Mouse (Mus musculus): ENCODE data around the gene Prss46. TPM values are rescaled to one million over a fixed set of nuclear protein-coding genes. Genes with fewer than 3 reads are reported as not detected.

The Prss46 gene
- total RNA-seq, 2 experiments from 2014 or later, result not detected

GRCm38 (mm10) chr9:110834411-110834810, 9.9 kb upstream of the Prss46 start, which contains the start of gene Prss45:
Prss45 (plus strand) TSS chr9:110834588.
- no peak for DNase-seq (ENCODE audit: extremely low spot score in 1 of 2, low spot score in 2 of 2)
- Histone ChIP-seq H3K27ac (no peak within 1 kb of the TSS), H3K4me3 (no peak within 1 kb of the TSS)
- no peak for TF ChIP-seq CTCF (IDR thresholded peaks at IDR 0.05)
- intact Hi-C loops (cut with DNase I), result no loop called here

GRCm38 (mm10) chr9:110834961-110835360, 9.3 kb upstream of the Prss46 start:
- DNase-seq (ENCODE audit: extremely low spot score in 1 of 2, low spot score in 2 of 2), result no peak
- no peak for TF ChIP-seq CTCF (IDR thresholded peaks at IDR 0.05)
- no peak overlapping the region for H3K27ac ChIP-seq
- H3K4me3 ChIP-seq, result no peak overlapping the region
- intact Hi-C loops (cut with DNase I), result no loop called here

- intact Hi-C loops (cut with DNase I), result no loop called here
- Histone ChIP-seq H3K27ac (peak overlapping the region; percentile 66; the same call in 1 of the 2 replicates), H3K4me3 (no peak overlapping the region)
- no peak for DNase-seq (ENCODE audit: extremely low spot score in 1 of 2, low spot score in 2 of 2)
- no peak for TF ChIP-seq CTCF (IDR thresholded peaks at IDR 0.05)
These were observed 8.2 kb upstream of the Prss46 start for GRCm38 (mm10) chr9:110836112-110836511.

GRCm38 (mm10) chr9:110840905-110841304, 3.4 kb upstream of the Prss46 start:
- Histone ChIP-seq H3K27ac (no peak overlapping the region), H3K4me3 (no peak overlapping the region)
- intact Hi-C loops (cut with DNase I), result no loop called here
- no peak for DNase-seq (ENCODE audit: extremely low spot score in 1 of 2, low spot score in 2 of 2)
- no peak for TF ChIP-seq CTCF (IDR thresholded peaks at IDR 0.05)

- H3K27ac ChIP-seq, result no peak overlapping the region
- no peak overlapping the region for H3K4me3 ChIP-seq
- no peak for DNase-seq (ENCODE audit: extremely low spot score in 1 of 2, low spot score in 2 of 2)
- intact Hi-C loops (cut with DNase I), result no loop called here
- no peak for TF ChIP-seq CTCF (IDR thresholded peaks at IDR 0.05)
These were observed 2.9 kb upstream of the Prss46 start for GRCm38 (mm10) chr9:110841438-110841837.

GRCm38 (mm10) chr9:110849162-110849561, 4.9 kb downstream of the Prss46 start:
- DNase-seq (ENCODE audit: extremely low spot score in 1 of 2, low spot score in 2 of 2), result no peak
- intact Hi-C loops (cut with DNase I), result no loop called here
- no peak overlapping the region for H3K4me3 ChIP-seq
- TF ChIP-seq CTCF (IDR thresholded peaks at IDR 0.05), result no peak
- no peak overlapping the region for H3K27ac ChIP-seq

GRCm38 (mm10) chr9:110855903-110856302, 11.6 kb downstream of the Prss46 start:
- DNase-seq (ENCODE audit: extremely low spot score in 1 of 2, low spot score in 2 of 2), result no peak
- Histone ChIP-seq H3K4me3 (no peak overlapping the region), H3K27ac (no peak overlapping the region)
- intact Hi-C loops (cut with DNase I), result no loop called here
- no peak for TF ChIP-seq CTCF (IDR thresholded peaks at IDR 0.05)

- H3K4me3 ChIP-seq, result no peak overlapping the region
- no peak; the same call in 1 of the 2 replicates for TF ChIP-seq CTCF (IDR thresholded peaks at IDR 0.05)
- no peak for DNase-seq (ENCODE audit: extremely low spot score in 1 of 2, low spot score in 2 of 2)
- intact Hi-C loops (cut with DNase I), result no loop called here
- no peak overlapping the region for H3K27ac ChIP-seq
These were observed 12.6 kb downstream of the Prss46 start for GRCm38 (mm10) chr9:110856920-110857319.

- no peak within 1 kb of the TSS for H3K4me3 ChIP-seq
- DNase-seq (ENCODE audit: extremely low spot score in 1 of 2, low spot score in 2 of 2), result no peak
- intact Hi-C loops (cut with DNase I), result no loop called here
- H3K27ac ChIP-seq, result no peak within 1 kb of the TSS
- peak; percentile 54 for TF ChIP-seq CTCF (IDR thresholded peaks at IDR 0.05)
These were observed 13.6 kb downstream of the Prss46 start, which contains the start of gene Prss50 for GRCm38 (mm10) chr9:110857781-110858472. Prss50 (plus strand) TSS chr9:110857967.

- no peak overlapping the region for H3K4me3 ChIP-seq
- intact Hi-C loops (cut with DNase I), result no loop called here
- H3K27ac ChIP-seq, result no peak overlapping the region
- no peak for DNase-seq (ENCODE audit: extremely low spot score in 1 of 2, low spot score in 2 of 2)
- TF ChIP-seq CTCF (IDR thresholded peaks at IDR 0.05), result no peak
These were observed 14.2 kb downstream of the Prss46 start for GRCm38 (mm10) chr9:110858523-110858922.

- H3K4me3 ChIP-seq, result no peak overlapping the region
- intact Hi-C loops (cut with DNase I), result no loop called here
- no peak overlapping the region for H3K27ac ChIP-seq
- DNase-seq (ENCODE audit: extremely low spot score in 1 of 2, low spot score in 2 of 2), result no peak
- no peak for TF ChIP-seq CTCF (IDR thresholded peaks at IDR 0.05)
These were observed 14.8 kb downstream of the Prss46 start for GRCm38 (mm10) chr9:110858967-110859596.

GRCm38 (mm10) chr9:110871030-110871429, 26.7 kb downstream of the Prss46 start:
- TF ChIP-seq CTCF (IDR thresholded peaks at IDR 0.05), result peak; percentile 86
- no peak overlapping the region for H3K27ac ChIP-seq
- intact Hi-C loops (cut with DNase I), result loop anchor here (1.0 to 5.0 kb wide), 4 partner anchors 90 to 459 kb away; no protein-coding TSS in a partner anchor
- no peak overlapping the region for H3K4me3 ChIP-seq
- peak; percentile 57 to 65 for DNase-seq (ENCODE audit: extremely low spot score in 1 of 2, low spot score in 2 of 2)

Measured in left cerebral cortex, adult 2 months (tissue).